Mouse (Mus musculus): ENCODE measurements around the gene Ubtf.

DNA sequence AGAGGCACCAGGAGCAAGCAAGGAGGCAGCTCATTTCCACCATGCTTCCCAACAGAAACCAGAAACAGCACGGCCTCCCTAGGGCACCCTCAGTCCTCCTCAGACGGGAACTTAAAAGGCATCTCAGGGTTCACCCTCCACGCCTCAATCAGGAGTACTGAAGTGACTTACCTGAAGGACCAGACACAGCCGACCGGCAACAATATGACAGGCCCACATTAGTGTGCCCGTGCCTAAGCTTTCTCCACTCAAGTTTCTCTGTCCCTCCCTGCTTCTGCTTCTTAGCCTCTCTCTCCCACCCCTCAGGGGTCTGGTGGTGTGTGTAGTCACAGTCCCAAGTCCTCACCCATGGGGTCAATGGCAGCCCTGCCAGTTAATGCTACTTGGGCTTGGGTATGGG lies 7.0 kb downstream of the Ubtf start:
- TF ChIP-seq CTCF (IDR thresholded peaks at IDR 0.05; ENCODE audit: insufficient read depth, low read depth, low read length) (no peak), POLR2A (IDR thresholded peaks at IDR 0.05; ENCODE audit: insufficient read depth, low read depth, low read length) (no peak)

All from olfactory bulb, adult 2 months (tissue).